Mouse (Mus musculus): ENCODE results near the gene Jazf1. TPM values are rescaled to one million over a fixed set of nuclear protein-coding genes. Genes with fewer than 3 reads are reported as not detected.

Gene Jazf1
- polyA plus RNA-seq, 1 experiment = 1.4 TPM

DNA sequence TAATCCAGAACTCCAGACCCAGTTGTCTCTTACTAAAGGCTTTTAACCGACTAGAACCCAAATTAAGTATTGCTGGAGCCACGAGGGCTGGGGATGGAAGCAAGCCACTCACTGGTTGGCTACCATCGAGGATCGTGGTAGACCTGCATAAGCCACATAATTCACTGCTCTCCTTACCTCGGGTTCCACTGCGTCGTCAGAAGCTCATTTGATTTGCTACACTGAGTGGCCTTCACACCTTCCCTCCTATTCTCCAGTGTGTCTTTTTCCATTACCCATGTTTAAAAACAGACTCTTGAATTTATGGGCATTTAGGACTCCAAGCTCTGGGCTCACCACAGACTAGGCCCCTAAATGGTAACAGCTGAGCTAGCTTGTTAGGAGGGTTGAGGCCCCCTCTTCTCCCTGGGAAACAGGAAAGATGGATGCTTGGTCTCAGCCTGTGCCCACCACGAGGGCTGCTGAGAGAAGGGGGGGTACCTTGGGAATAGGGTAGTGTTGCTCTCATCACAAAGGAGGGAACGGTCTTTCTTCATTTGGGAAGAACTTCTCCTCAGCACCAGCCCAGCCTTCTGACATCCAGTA is 142.9 kb downstream of the Jazf1 start:
- TF ChIP-seq POLR2A (IDR thresholded peaks at IDR 0.05; ENCODE audit: control insufficient read depth, extremely low read depth, insufficient read depth, low read length, poor library complexity) (no peak), CTCF (IDR thresholded peaks at IDR 0.05; ENCODE audit: borderline replicate concordance, control insufficient read depth, extremely low read depth, insufficient read depth, low read length, poor library complexity) (no peak)
- H3K4me3 ChIP-seq (ENCODE audit: control insufficient read depth, insufficient read depth, low read length) = no peak overlapping the region
- peaks cover 3% of the 10 kb centered on the region for H3K4me1 ChIP-seq (replicated peaks; ENCODE audit: control insufficient read depth, insufficient read depth, low read length)
- WGBS = 77% methylated on average over 9 of the region's 9 CpGs
- no peak overlapping the region for H3K27ac ChIP-seq (ENCODE audit: control insufficient read depth, insufficient read depth, low read length)
- no peaks in the 10 kb centered on the region for H3K36me3 ChIP-seq (ENCODE audit: control insufficient read depth, insufficient read depth, low read length)
- DNase-seq = no peak
- H3K27me3 ChIP-seq (ENCODE audit: control insufficient read depth, insufficient read depth, low read length) = no peaks in the 10 kb centered on the region

- Histone ChIP-seq H3K4me3 (ENCODE audit: control insufficient read depth, insufficient read depth, low read length) (no peak overlapping the region), H3K27me3 (ENCODE audit: control insufficient read depth, insufficient read depth, low read length) (no peaks in the 10 kb centered on the region), H3K27ac (ENCODE audit: control insufficient read depth, insufficient read depth, low read length) (no peak overlapping the region), H3K36me3 (ENCODE audit: control insufficient read depth, insufficient read depth, low read length) (no peaks in the 10 kb centered on the region), H3K4me1 (replicated peaks; ENCODE audit: control insufficient read depth, insufficient read depth, low read length) (peaks cover 34% of the 10 kb centered on the region)
- no peak for TF ChIP-seq CTCF (IDR thresholded peaks at IDR 0.05; ENCODE audit: borderline replicate concordance, control insufficient read depth, extremely low read depth, insufficient read depth, low read length, poor library complexity)
- TF ChIP-seq POLR2A (IDR thresholded peaks at IDR 0.05; ENCODE audit: control insufficient read depth, extremely low read depth, insufficient read depth, low read length, poor library complexity) = no peak
- 96% methylated on average over 6 of the region's 6 CpGs for WGBS
- no peak for DNase-seq
These were observed 147.2 kb downstream of the Jazf1 start for GRCm38 (mm10) chr6:52921248-52921647.

DNA sequence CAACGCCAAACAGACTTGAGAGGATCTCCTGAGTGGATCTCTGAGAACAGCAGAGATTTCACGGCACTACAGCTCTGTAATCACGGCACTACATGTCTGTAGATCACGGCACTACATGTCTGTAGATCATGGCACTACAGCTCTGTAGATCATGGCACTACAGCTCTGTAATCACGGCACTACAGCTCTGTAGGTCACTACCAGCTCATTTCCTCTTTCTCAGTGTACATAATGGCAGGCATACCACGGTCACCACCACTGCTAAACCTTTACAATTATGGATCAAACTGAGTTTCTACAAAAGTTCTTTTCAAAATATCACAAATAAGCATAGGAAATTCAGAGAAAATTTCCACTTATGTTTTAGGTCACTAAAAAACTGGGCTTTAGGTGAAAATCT is 147.7 kb downstream of the Jazf1 start:
- H3K4me1 ChIP-seq (replicated peaks; ENCODE audit: control insufficient read depth, insufficient read depth, low read length) = peaks cover 35% of the 10 kb centered on the region
- TF ChIP-seq POLR2A (IDR thresholded peaks at IDR 0.05; ENCODE audit: control insufficient read depth, extremely low read depth, insufficient read depth, low read length, poor library complexity) (no peak), CTCF (IDR thresholded peaks at IDR 0.05; ENCODE audit: borderline replicate concordance, control insufficient read depth, extremely low read depth, insufficient read depth, low read length, poor library complexity) (no peak)
- 0 out of 2 replicates have a peak overlapping the region, but pooled peaks have one; percentile 20 for H3K27ac ChIP-seq (ENCODE audit: control insufficient read depth, insufficient read depth, low read length)
- H3K36me3 ChIP-seq (ENCODE audit: control insufficient read depth, insufficient read depth, low read length) = no peaks in the 10 kb centered on the region
- H3K27me3 ChIP-seq (ENCODE audit: control insufficient read depth, insufficient read depth, low read length) = no peaks in the 10 kb centered on the region
- no peak overlapping the region for H3K4me3 ChIP-seq (ENCODE audit: control insufficient read depth, insufficient read depth, low read length)
- WGBS = 85% methylated on average over 6 of the region's 6 CpGs
- DNase-seq = no peak

DNA sequence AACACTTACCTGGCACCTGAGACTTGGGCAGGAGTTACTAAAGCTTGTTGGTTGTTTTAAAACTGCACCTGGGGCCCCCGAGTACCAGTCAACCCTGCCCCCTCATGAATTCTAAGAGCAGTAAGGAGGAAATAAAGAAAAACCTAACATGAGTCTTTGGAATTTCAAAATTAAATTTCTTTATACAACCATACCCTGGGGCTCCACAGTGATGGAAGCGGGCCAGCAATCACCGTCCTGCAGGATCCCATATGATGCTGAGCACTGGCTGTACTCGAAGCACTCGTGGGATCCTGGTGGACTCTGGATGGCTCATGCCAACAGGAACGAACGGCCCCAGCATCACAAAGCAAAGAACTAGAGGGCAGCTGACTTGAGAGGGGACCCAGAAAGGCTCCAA is 149.0 kb downstream of the Jazf1 start:
- Histone ChIP-seq H3K27ac (ENCODE audit: control insufficient read depth, insufficient read depth, low read length) (peak overlapping the region; percentile 86), H3K4me1 (replicated peaks; ENCODE audit: control insufficient read depth, insufficient read depth, low read length) (peaks cover 43% of the 10 kb centered on the region), H3K27me3 (ENCODE audit: control insufficient read depth, insufficient read depth, low read length) (no peaks in the 10 kb centered on the region), H3K4me3 (ENCODE audit: control insufficient read depth, insufficient read depth, low read length) (no peak overlapping the region), H3K36me3 (ENCODE audit: control insufficient read depth, insufficient read depth, low read length) (no peaks in the 10 kb centered on the region)
- DNase-seq = no peak
- 38% methylated on average over 7 of the region's 7 CpGs for WGBS
- no peak for TF ChIP-seq CTCF (IDR thresholded peaks at IDR 0.05; ENCODE audit: borderline replicate concordance, control insufficient read depth, extremely low read depth, insufficient read depth, low read length, poor library complexity)
- TF ChIP-seq POLR2A (IDR thresholded peaks at IDR 0.05; ENCODE audit: control insufficient read depth, extremely low read depth, insufficient read depth, low read length, poor library complexity) = no peak

DNA sequence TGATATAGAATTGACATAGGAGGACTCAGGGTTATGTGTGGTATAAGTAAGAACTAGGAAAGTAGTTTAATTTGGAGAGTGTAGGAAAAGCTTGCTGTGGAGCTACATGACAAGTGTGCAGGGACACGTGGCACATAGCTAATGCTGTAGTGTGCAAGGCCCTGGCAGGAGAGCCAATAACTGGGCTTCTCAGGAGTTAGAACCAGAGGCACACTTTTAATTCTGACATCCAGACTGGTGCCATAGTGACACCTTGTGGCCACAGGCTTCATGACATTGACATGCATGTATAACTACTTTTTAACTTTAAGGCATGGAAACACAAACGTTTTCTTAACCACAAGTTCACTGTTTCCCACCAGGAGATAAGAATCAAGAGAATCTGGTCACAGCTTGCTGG is 149.5 kb downstream of the Jazf1 start:
- H3K4me3 ChIP-seq (ENCODE audit: control insufficient read depth, insufficient read depth, low read length) = no peak overlapping the region
- 0% methylated on average over 2 of the region's 2 CpGs for WGBS
- TF ChIP-seq POLR2A (IDR thresholded peaks at IDR 0.05; ENCODE audit: control insufficient read depth, extremely low read depth, insufficient read depth, low read length, poor library complexity) (no peak), CTCF (IDR thresholded peaks at IDR 0.05; ENCODE audit: borderline replicate concordance, control insufficient read depth, extremely low read depth, insufficient read depth, low read length, poor library complexity) (no peak)
- H3K27ac ChIP-seq (ENCODE audit: control insufficient read depth, insufficient read depth, low read length) = peak overlapping the region; percentile 86
- H3K36me3 ChIP-seq (ENCODE audit: control insufficient read depth, insufficient read depth, low read length) = no peaks in the 10 kb centered on the region
- no peaks in the 10 kb centered on the region for H3K27me3 ChIP-seq (ENCODE audit: control insufficient read depth, insufficient read depth, low read length)
- DNase-seq = peak; percentile 90
- peaks cover 43% of the 10 kb centered on the region for H3K4me1 ChIP-seq (replicated peaks; ENCODE audit: control insufficient read depth, insufficient read depth, low read length)

DNA sequence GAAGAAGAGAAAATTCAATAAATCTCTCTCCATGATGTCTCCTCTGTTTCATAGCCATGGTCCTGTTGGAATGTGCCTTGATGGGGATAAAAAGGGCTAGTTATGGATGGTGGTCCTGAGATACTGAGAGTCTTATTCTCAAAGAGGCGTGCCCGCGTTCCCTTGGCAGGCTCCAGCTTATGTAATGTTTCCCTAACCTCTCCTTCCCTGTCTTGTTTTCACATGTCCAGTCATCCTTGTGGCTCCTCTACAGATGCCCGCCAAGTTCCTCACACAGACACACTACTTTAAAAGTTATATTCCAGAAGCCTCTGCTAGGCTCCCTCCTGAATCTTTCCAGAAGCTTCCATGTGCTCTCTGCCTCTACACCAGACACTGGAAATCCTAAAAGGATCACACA is 151.0 kb downstream of the Jazf1 start:
- Histone ChIP-seq H3K4me3 (ENCODE audit: control insufficient read depth, insufficient read depth, low read length) (no peak overlapping the region), H3K4me1 (replicated peaks; ENCODE audit: control insufficient read depth, insufficient read depth, low read length) (peaks cover 54% of the 10 kb centered on the region), H3K36me3 (ENCODE audit: control insufficient read depth, insufficient read depth, low read length) (no peaks in the 10 kb centered on the region), H3K27me3 (ENCODE audit: control insufficient read depth, insufficient read depth, low read length) (no peaks in the 10 kb centered on the region), H3K27ac (ENCODE audit: control insufficient read depth, insufficient read depth, low read length) (peak overlapping the region; percentile 27; the same call in 1 of the 2 replicates)
- TF ChIP-seq CTCF (IDR thresholded peaks at IDR 0.05; ENCODE audit: borderline replicate concordance, control insufficient read depth, extremely low read depth, insufficient read depth, low read length, poor library complexity) (no peak), POLR2A (IDR thresholded peaks at IDR 0.05; ENCODE audit: control insufficient read depth, extremely low read depth, insufficient read depth, low read length, poor library complexity) (no peak)
- WGBS = 96% methylated on average over 4 of the region's 4 CpGs
- DNase-seq = no peak
